Mouse (Mus musculus) C2C12 (cell line): ENCODE data around the gene Rnf39. TPM values are rescaled to one million over a fixed set of nuclear protein-coding genes. Genes with fewer than 3 reads are reported as not detected.
"Not testable (repeated sequence)": the region's sequence is repeated elsewhere in the genome, so short reads cannot be mapped to it uniquely, and the experiment has no call there.

Experiments
- H3K27me3 ChIP-seq: one replicate; pipeline ENCODE4 v1.6.1; 2011; ENCODE audit not compliant: control insufficient read depth, insufficient read depth, insufficient read length
- H3K36me3 ChIP-seq: one replicate; pipeline ENCODE4 v1.6.1; 2011; ENCODE audit not compliant: control insufficient read depth, insufficient read depth
- H3K4me3 ChIP-seq: one replicate; pipeline ENCODE4 v1.5.1; 2011; ENCODE audit warnings: mild to moderate bottlenecking, control low read depth; ENCODE audit not compliant: poor library complexity, insufficient read depth, severe bottlenecking
- H3K79me2 ChIP-seq: one replicate; pipeline ENCODE4 v1.6.1; 2011; ENCODE audit not compliant: control insufficient read depth, insufficient read depth
- H3K79me3 ChIP-seq: one replicate; pipeline ENCODE4 v1.6.1; 2011; ENCODE audit warnings: low read depth, control low read depth
- H3ac ChIP-seq: one replicate; pipeline ENCODE3; 2011; ENCODE audit warnings: low read depth; ENCODE audit not compliant: control insufficient read depth, insufficient read length
- CEBPB ChIP-seq: IDR thresholded peaks from one replicate; pipeline ENCODE4 v1.6.1; 2011; ENCODE audit warnings: low read depth, mild to moderate bottlenecking, control low read depth, moderate library complexity
- CTCF ChIP-seq: IDR thresholded peaks from one replicate; pipeline ENCODE4 v1.5.1; 2011; ENCODE audit not compliant: control insufficient read depth, insufficient read depth, insufficient read length
- FOSL1 ChIP-seq: IDR thresholded peaks from one replicate; pipeline ENCODE4 v1.8.0; 2011; ENCODE audit warnings: mild to moderate bottlenecking, low read length; ENCODE audit not compliant: poor library complexity, insufficient read depth, severe bottlenecking
- MAX ChIP-seq: IDR thresholded peaks from one replicate; pipeline ENCODE4 v1.6.1; 2011; ENCODE audit warnings: mild to moderate bottlenecking, control low read depth
- MYOD1 ChIP-seq: IDR thresholded peaks from one replicate; pipeline ENCODE4 v1.6.1; 2011; ENCODE audit warnings: low read depth; ENCODE audit not compliant: control insufficient read depth, insufficient read length
- MYOG ChIP-seq: IDR thresholded peaks from one replicate; pipeline ENCODE4 v1.6.1; 2011; ENCODE audit not compliant: control insufficient read depth, insufficient read length; ENCODE audit errors: extremely low read depth
- USF1 ChIP-seq: IDR thresholded peaks from one replicate; pipeline ENCODE4 v1.6.1; 2011; ENCODE audit warnings: low read depth, mild to moderate bottlenecking, control low read depth, moderate library complexity
- polyA plus RNA-seq: library from polyadenylated mRNA; unstranded; fragments of >200 nt; fragmentation: generic; extraction: Trizol; gene quantifications from one replicate; pipeline ENCODE4 v1.2.1, GENCODE M21; 2012; ENCODE audit warnings: missing spikeins

The Rnf39 gene
- polyA plus RNA-seq, 1 experiment, result 0.02 TPM

- no peaks in the 10 kb centered on the region for H3K79me2 ChIP-seq
- H3ac ChIP-seq, result no peak overlapping the region
- H3K36me3 ChIP-seq, result no peaks in the 10 kb centered on the region
- TF ChIP-seq CTCF, result no peak
- TF ChIP-seq CEBPB, result no peak
- no peak for TF ChIP-seq FOSL1
- no peak for TF ChIP-seq MAX
- TF ChIP-seq MYOG, result no peak
- no peak for TF ChIP-seq USF1
- no peak for TF ChIP-seq MYOD1
- H3K4me3 ChIP-seq, result no peak overlapping the region
- no peaks in the 10 kb centered on the region for H3K79me3 ChIP-seq
- peaks cover 7% of the 10 kb centered on the region for H3K27me3 ChIP-seq
Observed at GRCm38 (mm10) chr17:36981845-36982244, 39.1 kb downstream of the Rnf39 start.

- Histone ChIP-seq H3K4me3 (no peak overlapping the region), H3K79me2 (no peaks in the 10 kb centered on the region), H3K36me3 (no peaks in the 10 kb centered on the region), H3K27me3 (peaks cover 7% of the 10 kb centered on the region), H3K79me3 (no peaks in the 10 kb centered on the region), H3ac (no peak overlapping the region)
- TF ChIP-seq MAX, result no peak
- TF ChIP-seq MYOG, result no peak
- no peak for TF ChIP-seq CEBPB
- no peak for TF ChIP-seq FOSL1
- TF ChIP-seq MYOD1, result no peak
- no peak for TF ChIP-seq USF1
- TF ChIP-seq CTCF, result no peak
Observed at GRCm38 (mm10) chr17:36982253-36983155, 39.8 kb downstream of the Rnf39 start.

- Histone ChIP-seq H3K36me3 (no peaks in the 10 kb centered on the region), H3K4me3 (no peak overlapping the region), H3K79me2 (no peaks in the 10 kb centered on the region), H3K27me3 (peaks cover 20% of the 10 kb centered on the region), H3ac (no peak overlapping the region), H3K79me3 (no peaks in the 10 kb centered on the region)
- no peak for TF ChIP-seq MYOG
- TF ChIP-seq MYOD1, result no peak
- TF ChIP-seq FOSL1, result no peak
- TF ChIP-seq MAX, result no peak
- no peak for TF ChIP-seq USF1
- TF ChIP-seq CEBPB, result no peak
- no peak for TF ChIP-seq CTCF
Observed at GRCm38 (mm10) chr17:36988475-36988874, 45.8 kb downstream of the Rnf39 start.

- H3K27me3 ChIP-seq, result peaks cover 20% of the 10 kb centered on the region
- no peaks in the 10 kb centered on the region for H3K36me3 ChIP-seq
- no peak within 1 kb of the TSS for H3ac ChIP-seq
- H3K4me3 ChIP-seq, result no peak within 1 kb of the TSS
- no peaks in the 10 kb centered on the region for H3K79me2 ChIP-seq
- no peak for TF ChIP-seq CTCF
- no peak for TF ChIP-seq MYOG
- no peak for TF ChIP-seq USF1
- TF ChIP-seq MAX, result no peak
- no peak for TF ChIP-seq FOSL1
- TF ChIP-seq MYOD1, result no peak
- no peak for TF ChIP-seq CEBPB
- H3K79me3 ChIP-seq, result no peaks in the 10 kb centered on the region
Observed at GRCm38 (mm10) chr17:36989437-36989836, 46.7 kb downstream of the Rnf39 start, which contains the start of gene H2-M5. H2-M5 (minus strand) TSS chr17:36989537.

- not testable (repeated sequence) for H3K79me3 ChIP-seq, H3K4me3 ChIP-seq, H3K79me2 ChIP-seq, H3ac ChIP-seq, H3K36me3 ChIP-seq
- peaks cover 17% of the 10 kb centered on the region for H3K27me3 ChIP-seq
Observed at GRCm38 (mm10) chr17:36990630-36991029, 47.9 kb downstream of the Rnf39 start.

GRCm38 (mm10) chr17:36992336-36993104, 49.8 kb downstream of the Rnf39 start:
- no peak overlapping the region for H3ac ChIP-seq
- TF ChIP-seq MYOD1, result no peak
- no peak for TF ChIP-seq USF1
- no peak for TF ChIP-seq FOSL1
- TF ChIP-seq CEBPB, result no peak
- TF ChIP-seq MYOG, result no peak
- no peak for TF ChIP-seq MAX
- no peak for TF ChIP-seq CTCF
- no peaks in the 10 kb centered on the region for H3K36me3 ChIP-seq
- H3K27me3 ChIP-seq, result peaks cover 13% of the 10 kb centered on the region
- H3K4me3 ChIP-seq, result no peak overlapping the region
- no peaks in the 10 kb centered on the region for H3K79me3 ChIP-seq
- no peaks in the 10 kb centered on the region for H3K79me2 ChIP-seq
